Mouse (Mus musculus): ENCODE results near the gene Minpp1. TPM values are rescaled to one million over a fixed set of nuclear protein-coding genes. Genes with fewer than 3 reads are reported as not detected.

The Minpp1 gene
- polyA plus RNA-seq, 1 experiment from 2014 or later = 74.4 TPM

DNA sequence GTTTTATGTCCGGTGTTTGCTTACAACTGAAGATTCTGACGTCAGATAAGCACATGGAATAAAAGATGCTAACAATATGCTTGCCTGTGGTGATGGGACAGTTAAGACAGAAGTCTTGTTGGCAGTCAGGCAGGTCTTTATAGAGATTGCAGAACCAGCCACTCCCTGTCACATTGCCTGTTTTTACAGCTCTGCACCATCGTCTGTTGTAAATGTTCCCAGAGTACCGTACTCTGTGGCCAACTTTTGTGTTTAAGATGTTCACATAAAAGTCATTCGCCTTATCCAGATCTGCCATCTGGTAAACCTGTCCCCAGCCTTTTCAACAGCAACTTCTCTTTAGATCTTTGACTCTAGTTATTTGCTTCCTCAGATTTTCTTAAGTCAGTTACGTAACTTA, 11.8 kb downstream of the Minpp1 start:
- H3K36me3 ChIP-seq (ENCODE audit: insufficient read depth, low read length) = peaks cover 19% of the 10 kb centered on the region
- H3K4me3 ChIP-seq (ENCODE audit: low read length) = no peak overlapping the region
- H3K9me3 ChIP-seq (ENCODE audit: low read length) = no peaks in the 10 kb centered on the region
- H3K9ac ChIP-seq (replicated peaks; ENCODE audit: low read length) = no peak overlapping the region
- 0 out of 2 replicates have a peak, but pooled peaks cover 3% of the 10 kb centered on the region for H3K4me1 ChIP-seq (ENCODE audit: insufficient read depth, low read length)
- 82% methylated on average over 6 of the region's 6 CpGs for whole genome bisulfite sequencing
- peak overlapping the region; percentile 46; the same call in 1 of the 2 replicates for H3K27ac ChIP-seq (ENCODE audit: low read length)
- ATAC-seq (ENCODE audit: low FRiP score, low TSS enrichment) = no peak
- no peaks in the 10 kb centered on the region for H3K27me3 ChIP-seq (ENCODE audit: insufficient read depth, low read length)
- H3K4me2 ChIP-seq (replicated peaks; ENCODE audit: low read depth, low read length) = no peak overlapping the region

DNA sequence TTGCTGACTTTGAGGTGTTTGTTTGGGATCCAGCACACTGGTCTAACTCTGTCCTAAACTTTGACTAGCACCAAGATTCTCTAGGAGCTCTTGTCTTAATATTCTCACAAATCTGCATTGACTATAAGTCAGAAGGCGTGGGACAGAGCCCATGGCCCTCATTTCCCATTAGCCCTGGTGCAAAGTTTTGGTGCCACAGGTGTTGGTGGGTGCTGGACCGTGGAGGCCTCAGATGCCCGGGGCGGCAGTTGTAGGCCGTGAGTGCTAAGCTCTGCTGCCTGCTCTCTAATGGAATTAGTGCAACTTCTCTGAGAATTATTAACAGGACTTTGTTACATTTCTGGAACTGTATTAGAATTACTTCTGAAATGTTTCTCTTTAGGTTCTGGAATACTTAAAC, 12.4 kb downstream of the Minpp1 start:
- Histone ChIP-seq H3K36me3 (ENCODE audit: insufficient read depth, low read length) (peaks cover 17% of the 10 kb centered on the region), H3K27ac (ENCODE audit: low read length) (peak overlapping the region; percentile 46; the same call in 1 of the 2 replicates), H3K4me2 (replicated peaks; ENCODE audit: low read depth, low read length) (no peak overlapping the region), H3K9me3 (ENCODE audit: low read length) (no peaks in the 10 kb centered on the region), H3K9ac (replicated peaks; ENCODE audit: low read length) (no peak overlapping the region), H3K4me1 (ENCODE audit: insufficient read depth, low read length) (0 out of 2 replicates have a peak, but pooled peaks cover 3% of the 10 kb centered on the region), H3K4me3 (ENCODE audit: low read length) (no peak overlapping the region), H3K27me3 (ENCODE audit: insufficient read depth, low read length) (no peaks in the 10 kb centered on the region)
- peak; percentile 86 for ATAC-seq (ENCODE audit: low FRiP score, low TSS enrichment)
- WGBS = 75% methylated on average over 5 of the region's 5 CpGs

GRCm38 (mm10) chr19:32501414-32501813, 15.8 kb downstream of the Minpp1 start:
- H3K9me3 ChIP-seq (ENCODE audit: low read length) = no peaks in the 10 kb centered on the region
- H3K27ac ChIP-seq (ENCODE audit: low read length) = no peak overlapping the region
- no peaks in the 10 kb centered on the region for H3K27me3 ChIP-seq (ENCODE audit: insufficient read depth, low read length)
- H3K4me2 ChIP-seq (replicated peaks; ENCODE audit: low read depth, low read length) = no peak overlapping the region
- no peak overlapping the region for H3K9ac ChIP-seq (replicated peaks; ENCODE audit: low read length)
- WGBS = 80% methylated on average over 6 of the region's 6 CpGs
- peaks cover 13% of the 10 kb centered on the region; the same call in 1 of the 2 replicates for H3K36me3 ChIP-seq (ENCODE audit: insufficient read depth, low read length)
- no peaks in the 10 kb centered on the region for H3K4me1 ChIP-seq (ENCODE audit: insufficient read depth, low read length)
- no peak for ATAC-seq (ENCODE audit: low FRiP score, low TSS enrichment)
- no peak overlapping the region for H3K4me3 ChIP-seq (ENCODE audit: low read length)

DNA sequence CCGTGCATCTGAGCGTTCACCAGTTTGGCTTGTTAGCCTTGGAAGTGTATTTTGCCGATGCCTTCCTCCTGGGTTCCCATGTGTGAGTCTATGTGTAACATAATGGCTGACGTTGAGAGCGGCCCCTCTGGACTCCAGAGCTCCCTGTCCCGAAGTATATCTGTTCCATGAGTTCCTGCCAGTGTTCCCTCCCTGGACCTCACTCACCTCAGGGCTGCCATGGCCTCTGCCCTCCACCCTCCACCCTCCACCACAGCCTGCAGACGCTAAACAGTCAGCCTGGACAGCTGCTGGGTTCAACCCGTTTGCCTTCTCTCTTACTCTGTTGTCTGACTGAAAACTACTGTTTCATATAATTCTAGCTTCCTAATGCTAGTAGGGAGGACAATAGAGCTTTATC, 20.5 kb downstream of the Minpp1 start:
- peaks cover 17% of the 10 kb centered on the region for H3K36me3 ChIP-seq (ENCODE audit: insufficient read depth, low read length)
- H3K9me3 ChIP-seq (ENCODE audit: low read length) = no peaks in the 10 kb centered on the region
- H3K4me2 ChIP-seq (replicated peaks; ENCODE audit: low read depth, low read length) = no peak overlapping the region
- no peak overlapping the region for H3K4me3 ChIP-seq (ENCODE audit: low read length)
- H3K27ac ChIP-seq (ENCODE audit: low read length) = no peak overlapping the region
- WGBS = 82% methylated on average over 8 of the region's 8 CpGs
- no peak overlapping the region for H3K9ac ChIP-seq (replicated peaks; ENCODE audit: low read length)
- H3K27me3 ChIP-seq (ENCODE audit: insufficient read depth, low read length) = no peaks in the 10 kb centered on the region
- ATAC-seq (ENCODE audit: low FRiP score, low TSS enrichment) = no peak
- H3K4me1 ChIP-seq (ENCODE audit: insufficient read depth, low read length) = no peaks in the 10 kb centered on the region

- Histone ChIP-seq H3K9ac (replicated peaks; ENCODE audit: low read length) (no peak overlapping the region), H3K27ac (ENCODE audit: low read length) (no peak overlapping the region), H3K36me3 (ENCODE audit: insufficient read depth, low read length) (peaks cover 21% of the 10 kb centered on the region), H3K4me3 (ENCODE audit: low read length) (no peak overlapping the region), H3K9me3 (ENCODE audit: low read length) (no peaks in the 10 kb centered on the region), H3K4me1 (ENCODE audit: insufficient read depth, low read length) (no peaks in the 10 kb centered on the region), H3K4me2 (replicated peaks; ENCODE audit: low read depth, low read length) (no peak overlapping the region), H3K27me3 (ENCODE audit: insufficient read depth, low read length) (no peaks in the 10 kb centered on the region)
- ATAC-seq (ENCODE audit: low FRiP score, low TSS enrichment) = no peak
- 91% methylated on average over 5 of the region's 5 CpGs for WGBS
These were observed 20.9 kb downstream of the Minpp1 start for GRCm38 (mm10) chr19:32506514-32506913.

GRCm38 (mm10) chr19:32507100-32507499, 21.5 kb downstream of the Minpp1 start:
- Histone ChIP-seq H3K4me1 (ENCODE audit: insufficient read depth, low read length) (no peaks in the 10 kb centered on the region), H3K27me3 (ENCODE audit: insufficient read depth, low read length) (no peaks in the 10 kb centered on the region), H3K27ac (ENCODE audit: low read length) (no peak overlapping the region), H3K36me3 (ENCODE audit: insufficient read depth, low read length) (peaks cover 24% of the 10 kb centered on the region), H3K9me3 (ENCODE audit: low read length) (peaks cover 3% of the 10 kb centered on the region; the same call in 1 of the 2 replicates), H3K4me3 (ENCODE audit: low read length) (no peak overlapping the region), H3K4me2 (replicated peaks; ENCODE audit: low read depth, low read length) (no peak overlapping the region), H3K9ac (replicated peaks; ENCODE audit: low read length) (no peak overlapping the region)
- WGBS = 91% methylated on average over 6 of the region's 6 CpGs
- no peak for ATAC-seq (ENCODE audit: low FRiP score, low TSS enrichment)

GRCm38 (mm10) chr19:32507526-32507925, 22.0 kb downstream of the Minpp1 start:
- Histone ChIP-seq H3K9ac (replicated peaks; ENCODE audit: low read length) (no peak overlapping the region), H3K36me3 (ENCODE audit: insufficient read depth, low read length) (peaks cover 27% of the 10 kb centered on the region)
- 89% methylated on average over 9 of the region's 9 CpGs for WGBS

DNA sequence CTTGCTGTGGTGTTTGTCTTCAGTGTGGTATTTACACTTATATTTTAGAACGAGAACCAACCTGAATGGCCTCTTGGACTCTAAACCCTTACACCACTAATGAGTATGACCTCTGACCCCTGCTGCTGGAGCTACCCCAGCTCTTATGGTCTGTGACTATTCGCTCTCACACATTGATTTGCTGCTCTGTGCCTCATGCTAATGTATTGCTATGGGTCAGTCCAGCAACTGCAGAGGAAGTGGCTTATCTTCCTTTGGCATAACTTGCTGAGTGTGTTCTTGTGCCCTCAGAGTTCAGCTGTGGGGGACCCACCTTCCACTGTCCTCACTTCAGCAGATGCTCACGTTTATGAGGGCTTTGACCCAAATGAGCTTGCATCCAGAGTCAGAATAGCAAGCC, 24.7 kb downstream of the Minpp1 start:
- no peak overlapping the region for H3K4me3 ChIP-seq (ENCODE audit: low read length)
- H3K27ac ChIP-seq (ENCODE audit: low read length) = no peak overlapping the region
- H3K4me2 ChIP-seq (replicated peaks; ENCODE audit: low read depth, low read length) = no peak overlapping the region
- peaks cover 5% of the 10 kb centered on the region; the same call in 1 of the 2 replicates for H3K9me3 ChIP-seq (ENCODE audit: low read length)
- H3K9ac ChIP-seq (replicated peaks; ENCODE audit: low read length) = no peak overlapping the region
- 0 out of 2 replicates have a peak, but pooled peaks have one; percentile 59 for ATAC-seq (ENCODE audit: low FRiP score, low TSS enrichment)
- 73% methylated on average over 3 of the region's 3 CpGs for WGBS
- peaks cover 46% of the 10 kb centered on the region for H3K36me3 ChIP-seq (ENCODE audit: insufficient read depth, low read length)
- no peaks in the 10 kb centered on the region for H3K4me1 ChIP-seq (ENCODE audit: insufficient read depth, low read length)
- no peaks in the 10 kb centered on the region for H3K27me3 ChIP-seq (ENCODE audit: insufficient read depth, low read length)

More at GRCm38 (mm10) chr19:32507526-32507925, 22.0 kb downstream of the Minpp1 start:
- Histone ChIP-seq H3K4me3 (ENCODE audit: low read length) (no peak overlapping the region), H3K9me3 (ENCODE audit: low read length) (peaks cover 5% of the 10 kb centered on the region; the same call in 1 of the 2 replicates), H3K27ac (ENCODE audit: low read length) (no peak overlapping the region), H3K4me2 (replicated peaks; ENCODE audit: low read depth, low read length) (no peak overlapping the region), H3K27me3 (ENCODE audit: insufficient read depth, low read length) (no peaks in the 10 kb centered on the region), H3K4me1 (ENCODE audit: insufficient read depth, low read length) (no peaks in the 10 kb centered on the region)
- no peak for ATAC-seq (ENCODE audit: low FRiP score, low TSS enrichment)

GRCm38 (mm10) chr19:32510962-32511361, 25.4 kb downstream of the Minpp1 start:
- peaks cover 47% of the 10 kb centered on the region for H3K36me3 ChIP-seq (ENCODE audit: insufficient read depth, low read length)
- 95% methylated on average over 6 of the region's 6 CpGs for WGBS

GRCm38 (mm10) chr19:32512518-32512917, 26.9 kb downstream of the Minpp1 start:
- peaks cover 54% of the 10 kb centered on the region for H3K36me3 ChIP-seq (ENCODE audit: insufficient read depth, low read length)
- no peak overlapping the region for H3K4me3 ChIP-seq (ENCODE audit: low read length)
- no peak overlapping the region for H3K4me2 ChIP-seq (replicated peaks; ENCODE audit: low read depth, low read length)
- no peaks in the 10 kb centered on the region for H3K4me1 ChIP-seq (ENCODE audit: insufficient read depth, low read length)
- peaks cover 5% of the 10 kb centered on the region; the same call in 1 of the 2 replicates for H3K9me3 ChIP-seq (ENCODE audit: low read length)
- no peak overlapping the region for H3K9ac ChIP-seq (replicated peaks; ENCODE audit: low read length)
- no peak for ATAC-seq (ENCODE audit: low FRiP score, low TSS enrichment)
- H3K27ac ChIP-seq (ENCODE audit: low read length) = no peak overlapping the region
- no peaks in the 10 kb centered on the region for H3K27me3 ChIP-seq (ENCODE audit: insufficient read depth, low read length)
- WGBS = 46% methylated on average over 1 of the region's 1 CpGs

More at GRCm38 (mm10) chr19:32510962-32511361, 25.4 kb downstream of the Minpp1 start:
- no peak overlapping the region for H3K27ac ChIP-seq (ENCODE audit: low read length)
- H3K9ac ChIP-seq (replicated peaks; ENCODE audit: low read length) = no peak overlapping the region
- H3K27me3 ChIP-seq (ENCODE audit: insufficient read depth, low read length) = no peaks in the 10 kb centered on the region
- ATAC-seq (ENCODE audit: low FRiP score, low TSS enrichment) = no peak
- no peak overlapping the region for H3K4me3 ChIP-seq (ENCODE audit: low read length)
- no peaks in the 10 kb centered on the region for H3K4me1 ChIP-seq (ENCODE audit: insufficient read depth, low read length)
- no peak overlapping the region for H3K4me2 ChIP-seq (replicated peaks; ENCODE audit: low read depth, low read length)
- peaks cover 5% of the 10 kb centered on the region; the same call in 1 of the 2 replicates for H3K9me3 ChIP-seq (ENCODE audit: low read length)

Data from kidney, embryonic 16.5 days (tissue).